Comparison of ENCODE assay signal across 8 mouse cellular contexts in genomic region chr7:110629892-110630666, GRCm38 (mm10). TPM values are rescaled to one million over a fixed set of nuclear protein-coding genes. Genes with fewer than 3 reads are reported as not detected.
A peak's percentile ranks its signal among the peaks of the same experiment; 100 is the strongest.
DNase-seq lines count a peak whose midpoint lies in the region; ATAC-seq lines count a peak whose summit lies in the region.

No protein-coding gene starts in this region.

- H3K27me3 ChIP-seq in embryonic facial prominence, embryonic 12.5 days = peaks cover 61% of the 10 kb centered on the region
- peaks cover 37% of the 10 kb centered on the region for H3K27me3 ChIP-seq in kidney, embryonic 14.5 days (ENCODE audit: control insufficient read depth, insufficient read depth, low read length)

- peak; percentile 86 for ATAC-seq in embryonic facial prominence, embryonic 12.5 days (ENCODE audit: insufficient number of reproducible peaks, insufficient read depth, low FRiP score, low TSS enrichment)
- ATAC-seq in kidney, embryonic 14.5 days (ENCODE audit: low FRiP score, low TSS enrichment) = peak; percentile 89
- peak; percentile 68 for ATAC-seq in monocyte, adult 5-6 weeks (replicated peaks; ENCODE audit: insufficient number of reproducible peaks, low FRiP score, low TSS enrichment, poor library complexity, severe bottlenecking)

- peaks cover 39% of the 10 kb centered on the region for H3K4me1 ChIP-seq in embryonic facial prominence, embryonic 12.5 days
- H3K4me1 ChIP-seq in kidney, embryonic 14.5 days (ENCODE audit: control insufficient read depth, insufficient read depth, low read length) = peaks cover 12% of the 10 kb centered on the region

- H3K27ac ChIP-seq in embryonic facial prominence, embryonic 12.5 days = no peak overlapping the region
- 0 out of 2 replicates have a peak overlapping the region, but pooled peaks have one; percentile 64 for H3K27ac ChIP-seq in kidney, embryonic 14.5 days (ENCODE audit: low read depth, low read length)

- peak overlapping the region; percentile 70 for H3K4me2 ChIP-seq in embryonic facial prominence, embryonic 12.5 days (replicated peaks)
- H3K4me2 ChIP-seq in kidney, embryonic 14.5 days (replicated peaks; ENCODE audit: low read depth, low read length) = peak overlapping the region; percentile 83

- H3K9ac ChIP-seq in embryonic facial prominence, embryonic 12.5 days = peak overlapping the region; percentile 28; the same call in 1 of the 2 replicates
- H3K9ac ChIP-seq in kidney, embryonic 14.5 days (ENCODE audit: low read depth, low read length) = peak overlapping the region; percentile 31

- no peaks in the 10 kb centered on the region for H3K36me3 ChIP-seq in embryonic facial prominence, embryonic 12.5 days
- H3K36me3 ChIP-seq in kidney, embryonic 14.5 days (ENCODE audit: control insufficient read depth, insufficient read depth, low read length) = no peaks in the 10 kb centered on the region

- peak; percentile 88 for DNase-seq in 3T3-L1 (ENCODE audit: low read depth, low spot score)
- peak; percentile 86 for DNase-seq in adrenal gland, postnatal 25 days
- peak; percentile 86 to 90 for DNase-seq in heart, adult 9 months (ENCODE audit: low spot score in 2 of 2)
- peak; percentile 76 for DNase-seq in liver
- DNase-seq in spleen, postnatal 36 days (ENCODE audit: low spot score in 2 of 2) = peak; percentile 75 to 76

- 1% methylated on average over 36 of the region's 36 CpGs for WGBS in embryonic facial prominence, embryonic 12.5 days
- 2% methylated on average over 33 of the region's 36 CpGs for WGBS in kidney, embryonic 14.5 days

- H3K4me3 ChIP-seq in embryonic facial prominence, embryonic 12.5 days = peak overlapping the region; percentile 42
- H3K4me3 ChIP-seq in kidney, embryonic 14.5 days (ENCODE audit: low read length) = peak overlapping the region; percentile 48

- H3K9me3 ChIP-seq in embryonic facial prominence, embryonic 12.5 days = no peaks in the 10 kb centered on the region
- H3K9me3 ChIP-seq in kidney, embryonic 14.5 days (ENCODE audit: control insufficient read depth, low read length) = no peaks in the 10 kb centered on the region

RNA-seq across cellular contexts. Expression of gene Adm, which starts 2.6 kb away (rescaled TPM):
- total RNA-seq in adrenal gland, postnatal 25 days (2021) = 12.6 and 20.1 TPM in 2 replicates
- 1.9 and 2.1 TPM in 2 replicates for polyA plus RNA-seq in embryonic facial prominence, embryonic 12.5 days (2016; fragmentation: Nextera tagmentation; extraction: Ambion mirVana)
- polyA plus RNA-seq in kidney, embryonic 14.5 days (2014; fragmentation: Nextera tagmentation; extraction: Ambion mirVana) = 4.2 and 5.0 TPM in 2 replicates
- not detected in 3 replicates for total RNA-seq in monocyte, adult 5-6 weeks (2017)

RNA-seq across cellular contexts. Expression of gene Sbf2, which starts 15.4 kb away (rescaled TPM):
- total RNA-seq in adrenal gland, postnatal 25 days (2021) = 37.3 and 57.0 TPM in 2 replicates
- polyA plus RNA-seq in embryonic facial prominence, embryonic 12.5 days (2016; fragmentation: Nextera tagmentation; extraction: Ambion mirVana) = 34.6 and 35.2 TPM in 2 replicates
- 29.6 and 44.6 TPM in 2 replicates for polyA plus RNA-seq in kidney, embryonic 14.5 days (2014; fragmentation: Nextera tagmentation; extraction: Ambion mirVana)
- 2.6 to 9.9 TPM (median 5.3 TPM) in 3 replicates for total RNA-seq in monocyte, adult 5-6 weeks (2017)

Comparison
In these comparisons a context has a peak if more than half of its experiments do, and no peak if none do; other contexts are left out.
1. RNA of gene Adm, which starts 2.6 kb away (total RNA-seq): 12.6 to 20.1 TPM in adrenal gland, postnatal 25 days; not detected in monocyte, adult 5-6 weeks; every median in the first group is over 10 times any median in the second.
2. Peak in every context shown above with its lines, with median percentiles within 50 percentile points of each other: DNase-seq and ATAC-seq.